Mouse (Mus musculus) embryonic facial prominence, embryonic 11.5 days (tissue): ENCODE results near the gene Mettl23. TPM values are rescaled to one million over a fixed set of nuclear protein-coding genes. Genes with fewer than 3 reads are reported as not detected.
A peak's percentile ranks its signal among the peaks of the same experiment; 100 is the strongest.

Experiments
- ATAC-seq: fragments of 200-750 bp; cut with Nextera tagmentation; replicated peaks from 2 replicates; pipeline ENCODE4 v1.8.0; 2017; ENCODE audit warnings: low read depth; ENCODE audit not compliant: insufficient number of reproducible peaks, low FRiP score, low TSS enrichment
- DNase-seq: peaks from one replicate; pipeline ENCODE4 v3.0.0-alpha.2; 2015; ENCODE audit warnings: low spot score
- H3K27ac ChIP-seq: fragments of 300-500 bp; sonication (generic); replicated peaks from 2 replicates; pipeline ENCODE4 v1.5.1; 2014; ENCODE audit warnings: mild to moderate bottlenecking, low read depth, low read length, control low read depth
- H3K27me3 ChIP-seq: fragments of 300-500 bp; sonication (generic); 2 replicates; pipeline ENCODE4 v1.6.1; 2014; ENCODE audit warnings: mild to moderate bottlenecking, low read length, moderate library complexity, mixed read lengths; ENCODE audit not compliant: control insufficient read depth, insufficient read depth
- H3K36me3 ChIP-seq: fragments of 300-500 bp; sonication (generic); replicated peaks from 2 replicates; pipeline ENCODE4 v1.6.1; 2014; ENCODE audit warnings: low read depth, mild to moderate bottlenecking, low read length, moderate library complexity, mixed read lengths; ENCODE audit not compliant: control insufficient read depth, insufficient read depth
- H3K4me1 ChIP-seq: fragments of 300-500 bp; sonication (generic); 2 replicates; pipeline ENCODE4 v1.6.1; 2014; ENCODE audit warnings: low read length, mixed read lengths; ENCODE audit not compliant: control insufficient read depth, insufficient read depth
- H3K4me2 ChIP-seq: fragments of 300-500 bp; sonication (generic); 2 replicates; pipeline ENCODE4 v1.6.1; 2014; ENCODE audit warnings: low read depth, mild to moderate bottlenecking, control low read depth, low read length, moderate library complexity
- H3K4me3 ChIP-seq: fragments of 300-500 bp; sonication (generic); 2 replicates; pipeline ENCODE4 v1.5.1; 2014; ENCODE audit warnings: low read depth, low read length, control low read depth
- H3K9ac ChIP-seq: fragments of 300-500 bp; sonication (generic); replicated peaks from 2 replicates; pipeline ENCODE4 v1.6.1; 2014; ENCODE audit warnings: mild to moderate bottlenecking, control low read depth, low read length
- H3K9me3 ChIP-seq: fragments of 300-500 bp; sonication (generic); replicated peaks from 2 replicates; pipeline ENCODE4 v1.6.1; 2016; ENCODE audit warnings: mild to moderate bottlenecking, low read length, inconsistent platforms, mixed read lengths; ENCODE audit not compliant: control insufficient read depth
- WGBS: fragments of 180-500 bp; shearing (Covaris S2); extraction: QIAGEN DNeasy Blood & Tissue Kit; methylation state at CpG from one replicate; pipeline ENCODE4 v1.1.7; 2014; 5-methylcytosine and 5-hydroxymethylcytosine counted together
- polyA plus RNA-seq: library from polyadenylated mRNA; unstranded; fragments of >200 nt; fragmentation: Nextera tagmentation; extraction: Ambion mirVana; gene quantifications from 2 replicates; pipeline ENCODE4 v1.2.1, GENCODE M21; 2014

The Mettl23 gene
- polyA plus RNA-seq, 1 experiment from 2014 or later: 67.0 TPM

DNA sequence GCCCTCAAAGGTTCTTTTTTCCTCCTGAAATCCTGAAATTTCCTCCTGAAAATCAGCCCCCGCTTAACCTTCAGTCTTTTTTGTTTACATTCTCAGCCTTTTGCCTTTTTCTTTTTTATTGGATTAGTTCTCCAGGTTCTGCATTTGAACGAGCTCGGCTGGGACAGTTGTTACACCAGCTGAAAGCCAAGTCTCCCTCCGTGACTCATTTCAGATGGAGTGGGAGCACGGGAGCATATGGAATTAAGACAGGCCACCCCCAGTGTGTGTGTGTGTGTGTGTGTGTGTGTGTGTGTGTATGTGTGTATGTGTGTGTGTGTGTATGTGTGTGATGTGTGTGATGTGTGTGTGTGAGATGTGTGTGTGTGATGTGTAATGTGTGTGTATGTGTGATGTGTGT, 38.4 kb downstream of the Mettl23 start:
- Histone ChIP-seq H3K27me3 (no peaks in the 10 kb centered on the region), H3K9me3 (no peaks in the 10 kb centered on the region), H3K36me3 (no peaks in the 10 kb centered on the region), H3K4me3 (no peak overlapping the region), H3K27ac (no peak overlapping the region), H3K4me1 (no peaks in the 10 kb centered on the region), H3K4me2 (no peak overlapping the region), H3K9ac (no peak overlapping the region)
- DNase-seq (no peak), ATAC-seq (no peak)
- WGBS: 66% methylated on average over 5 of the region's 5 CpGs

DNA sequence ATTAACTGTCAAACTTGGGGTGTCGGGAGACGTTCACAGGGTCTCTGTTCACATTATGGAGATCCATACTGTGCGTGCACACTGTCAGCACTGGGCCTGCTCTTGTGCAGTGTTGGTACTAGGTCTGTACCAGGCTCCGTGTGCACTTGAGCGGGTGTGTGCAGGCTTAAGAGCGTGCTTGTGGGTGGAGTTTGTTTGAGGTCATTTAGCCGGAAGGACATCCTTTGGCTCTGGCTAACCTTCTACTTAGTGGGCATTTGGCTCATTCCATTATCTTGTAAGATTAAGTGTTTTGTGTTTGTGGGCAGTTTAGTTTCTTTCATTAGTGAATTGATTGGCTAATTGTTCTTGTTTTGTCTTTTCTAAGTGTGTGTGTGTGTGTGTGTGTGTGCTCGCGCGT, 39.4 kb downstream of the Mettl23 start:
- no peaks in the 10 kb centered on the region for H3K4me1 ChIP-seq
- 85% methylated on average over 10 of the region's 10 CpGs for WGBS
- no peak overlapping the region for H3K27ac ChIP-seq
- no peak overlapping the region for H3K9ac ChIP-seq
- H3K36me3 ChIP-seq: no peaks in the 10 kb centered on the region
- no peak for ATAC-seq
- H3K4me3 ChIP-seq: no peak overlapping the region
- H3K27me3 ChIP-seq: no peaks in the 10 kb centered on the region
- no peak for DNase-seq
- H3K4me2 ChIP-seq: no peak overlapping the region
- no peaks in the 10 kb centered on the region for H3K9me3 ChIP-seq

DNA sequence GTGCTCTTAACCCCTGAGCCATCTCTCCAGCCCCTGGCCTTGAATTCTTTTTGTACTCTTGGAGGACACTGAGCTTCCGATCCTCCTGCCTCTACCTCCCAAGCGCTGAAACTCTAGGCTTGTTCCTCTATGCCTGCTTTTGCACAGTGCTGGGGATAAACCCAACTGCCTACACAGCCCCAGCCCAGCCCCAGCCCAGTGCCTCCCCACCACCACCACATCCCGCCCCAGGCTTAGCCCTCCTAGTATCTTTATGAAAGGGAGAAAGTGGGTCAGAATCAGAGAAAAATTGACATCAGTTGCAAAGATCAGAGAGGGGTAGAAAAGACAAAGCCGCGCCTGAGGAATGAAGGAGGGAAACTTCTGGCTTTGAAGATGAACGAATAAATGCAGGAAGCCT, 41.0 kb downstream of the Mettl23 start:
- no peaks in the 10 kb centered on the region for H3K9me3 ChIP-seq
- WGBS: 86% methylated on average over 6 of the region's 6 CpGs
- no peak for ATAC-seq
- no peak overlapping the region for H3K9ac ChIP-seq
- H3K4me3 ChIP-seq: no peak overlapping the region
- H3K4me1 ChIP-seq: no peaks in the 10 kb centered on the region
- no peak for DNase-seq
- H3K27me3 ChIP-seq: no peaks in the 10 kb centered on the region
- no peak overlapping the region for H3K4me2 ChIP-seq
- no peaks in the 10 kb centered on the region for H3K36me3 ChIP-seq
- H3K27ac ChIP-seq: no peak overlapping the region

DNA sequence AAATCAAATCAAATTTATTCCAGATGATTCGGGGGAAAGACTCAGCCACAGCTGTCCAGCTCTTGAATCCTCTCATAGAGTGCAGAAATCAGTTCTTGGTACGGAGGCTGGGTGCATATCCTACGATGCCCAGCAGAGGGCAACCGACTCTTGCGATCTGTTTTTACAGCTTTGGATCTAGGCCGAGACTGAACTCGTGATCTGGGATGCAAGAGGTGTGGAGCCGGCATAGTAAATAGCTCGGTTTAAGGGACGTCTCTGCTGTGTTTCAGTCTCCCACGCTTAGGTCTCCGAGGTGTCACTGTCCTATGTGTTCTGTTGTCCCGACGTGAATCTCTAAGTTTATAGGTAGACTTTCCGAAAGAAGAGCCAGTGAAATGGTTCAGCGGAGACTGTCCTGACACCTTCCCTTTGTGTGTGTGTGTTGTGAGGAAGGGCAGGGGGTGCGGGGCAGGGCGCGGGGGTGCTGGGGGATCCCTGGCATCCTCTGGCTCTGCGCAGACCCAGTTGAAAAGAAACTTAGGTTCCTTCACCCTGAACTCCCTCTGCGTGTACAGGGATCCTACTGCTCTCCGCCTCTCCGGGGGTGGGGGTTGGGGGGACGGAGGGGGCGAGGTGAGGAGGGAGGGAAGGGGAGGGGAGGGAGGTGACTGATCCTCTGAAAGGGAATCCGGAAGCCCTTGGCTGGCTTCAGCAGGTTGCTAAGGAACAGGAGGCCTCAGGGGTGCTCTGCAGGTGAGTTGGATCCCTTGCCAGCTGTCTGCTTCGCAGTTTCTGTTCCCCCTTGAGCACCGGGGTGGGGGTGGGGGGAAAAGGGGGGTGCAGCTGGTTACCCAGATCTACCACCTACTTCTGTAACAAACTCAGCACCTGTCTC, 42.4 kb downstream of the Mettl23 start:
- ATAC-seq (peak; percentile 46), DNase-seq (peak; percentile 95)
- WGBS: 2% methylated on average over 28 of the region's 28 CpGs
- H3K27ac ChIP-seq: no peak overlapping the region
- H3K9me3 ChIP-seq: no peaks in the 10 kb centered on the region
- H3K36me3 ChIP-seq: no peaks in the 10 kb centered on the region
- peak overlapping the region; percentile 29 for H3K4me2 ChIP-seq
- H3K4me1 ChIP-seq: no peaks in the 10 kb centered on the region
- peak overlapping the region; percentile 9; the same call in 1 of the 2 replicates for H3K4me3 ChIP-seq
- H3K9ac ChIP-seq: no peak overlapping the region
- H3K27me3 ChIP-seq: no peaks in the 10 kb centered on the region

DNA sequence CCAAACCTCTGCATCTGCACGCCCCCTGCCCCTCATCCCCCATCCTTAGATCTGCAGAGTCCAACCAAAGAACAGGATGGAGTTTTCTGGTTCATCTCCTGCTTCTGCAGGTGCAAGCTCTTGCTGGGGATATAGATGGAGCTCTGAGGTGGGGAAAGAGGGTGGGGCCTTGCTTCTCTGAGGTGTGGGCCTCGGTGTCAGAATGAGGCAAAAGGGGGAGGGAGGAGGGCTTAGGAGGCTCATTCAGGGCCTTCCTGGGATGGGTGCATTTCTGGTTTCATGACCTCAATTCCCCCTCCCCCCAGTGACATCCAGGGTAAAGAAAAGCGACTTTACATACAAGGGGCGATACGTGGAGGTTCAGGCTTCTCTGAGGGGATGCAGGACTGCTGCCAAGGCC, 44.1 kb downstream of the Mettl23 start:
- WGBS: 60% methylated on average over 5 of the region's 5 CpGs
- H3K27ac ChIP-seq: no peak overlapping the region
- no peaks in the 10 kb centered on the region for H3K4me1 ChIP-seq
- no peaks in the 10 kb centered on the region for H3K27me3 ChIP-seq
- DNase-seq (no peak), ATAC-seq (no peak)
- no peak overlapping the region for H3K4me3 ChIP-seq
- H3K9me3 ChIP-seq: no peaks in the 10 kb centered on the region
- no peaks in the 10 kb centered on the region for H3K36me3 ChIP-seq
- no peak overlapping the region for H3K9ac ChIP-seq
- no peak overlapping the region for H3K4me2 ChIP-seq

DNA sequence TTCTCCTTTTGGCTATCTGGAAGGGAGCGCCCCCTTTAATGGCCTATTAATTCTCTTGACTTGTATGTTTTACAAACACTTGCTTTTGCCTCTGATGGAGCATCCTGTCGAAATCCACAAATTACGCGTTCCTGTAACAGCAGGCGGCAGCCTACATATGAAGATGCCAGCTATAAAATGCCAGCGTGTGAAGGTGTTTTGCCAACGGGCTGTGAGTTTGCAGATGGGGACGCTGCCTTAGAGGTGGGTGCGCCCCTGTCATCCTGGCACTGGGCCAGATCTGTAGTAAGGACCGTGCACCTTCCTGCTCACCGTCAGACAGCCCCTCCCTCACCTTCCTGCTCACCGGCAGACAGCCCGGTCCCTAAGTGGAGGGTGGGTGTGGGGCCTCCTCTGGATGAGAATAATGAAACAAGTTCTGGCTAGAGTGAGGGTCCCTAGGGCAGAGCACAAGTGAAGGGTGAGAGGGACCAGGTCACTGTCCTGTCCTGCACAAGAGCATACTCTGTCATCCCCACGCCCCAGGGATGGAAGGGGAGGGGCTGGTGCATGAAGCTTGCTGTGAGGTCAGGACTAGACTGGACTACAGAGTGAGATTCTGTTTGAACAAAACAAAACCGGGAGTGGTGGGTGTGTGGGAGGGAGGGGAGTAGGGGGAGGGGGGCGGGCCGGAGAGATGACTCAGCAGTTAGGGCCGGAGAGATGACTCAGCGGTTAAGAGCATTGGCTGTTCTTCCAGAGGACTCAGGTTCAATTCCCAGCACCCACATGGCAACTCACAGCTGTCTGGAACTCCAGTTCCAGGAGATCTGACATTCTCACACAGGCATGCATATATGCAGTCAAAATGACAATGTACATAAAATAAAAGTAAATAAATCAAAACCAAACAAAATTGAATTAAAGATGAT, 50.7 kb downstream of the Mettl23 start:
- no peak overlapping the region for H3K27ac ChIP-seq
- no peak overlapping the region for H3K4me3 ChIP-seq
- no peaks in the 10 kb centered on the region for H3K4me1 ChIP-seq
- ATAC-seq (no peak), DNase-seq (no peak)
- H3K9ac ChIP-seq: no peak overlapping the region; the same call in 1 of the 2 replicates
- H3K36me3 ChIP-seq: no peaks in the 10 kb centered on the region
- no peaks in the 10 kb centered on the region for H3K9me3 ChIP-seq
- no peaks in the 10 kb centered on the region for H3K27me3 ChIP-seq
- H3K4me2 ChIP-seq: no peak overlapping the region
- 75% methylated on average over 19 of the region's 19 CpGs for WGBS

DNA sequence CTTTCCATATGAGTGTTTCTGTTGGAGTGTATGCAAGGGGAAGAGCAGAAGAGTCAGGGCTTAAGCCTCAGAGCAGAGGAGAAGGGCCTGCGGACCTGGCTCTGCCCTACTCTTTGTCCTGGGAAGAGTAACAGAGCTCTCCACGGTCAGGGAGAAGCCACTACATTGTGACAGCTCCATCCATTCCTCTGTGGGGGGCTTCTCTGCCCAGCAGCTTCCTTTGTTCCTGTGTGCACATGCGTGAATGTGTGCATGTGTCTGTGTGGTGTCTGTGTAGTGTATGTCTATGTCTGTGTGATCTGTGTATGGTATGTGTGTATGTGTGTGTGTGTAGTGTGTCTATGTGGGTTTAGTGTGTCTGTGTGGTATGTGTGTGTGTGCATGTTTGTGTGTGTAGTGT, 52.3 kb downstream of the Mettl23 start:
- DNase-seq (no peak), ATAC-seq (no peak)
- H3K36me3 ChIP-seq: no peaks in the 10 kb centered on the region
- H3K27me3 ChIP-seq: no peaks in the 10 kb centered on the region
- no peak overlapping the region for H3K9ac ChIP-seq
- no peak overlapping the region for H3K4me2 ChIP-seq
- no peaks in the 10 kb centered on the region for H3K4me1 ChIP-seq
- WGBS: 78% methylated on average over 3 of the region's 3 CpGs
- H3K27ac ChIP-seq: no peak overlapping the region
- no peak overlapping the region for H3K4me3 ChIP-seq
- H3K9me3 ChIP-seq: no peaks in the 10 kb centered on the region

DNA sequence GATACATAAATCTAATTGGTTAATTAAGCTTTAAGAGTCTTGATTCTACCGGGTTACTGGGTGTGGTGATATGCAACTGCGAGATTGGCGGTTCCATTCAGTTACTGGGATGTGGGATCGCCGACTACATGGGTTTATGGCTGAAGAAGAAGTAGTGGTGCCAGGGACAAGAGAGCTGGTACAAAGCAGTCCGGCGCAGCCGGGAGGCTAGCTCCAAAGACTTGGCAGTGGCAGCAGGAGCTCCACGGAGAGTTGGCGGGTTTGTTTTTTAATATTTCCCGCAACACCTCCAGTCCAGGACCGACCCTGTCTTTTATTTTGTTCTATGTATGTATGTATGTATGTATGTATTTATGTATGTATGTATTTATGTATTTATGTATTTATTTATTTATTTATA, 56.2 kb downstream of the Mettl23 start:
- Histone ChIP-seq H3K4me2 (no peak overlapping the region), H3K27ac (no peak overlapping the region), H3K4me1 (no peaks in the 10 kb centered on the region), H3K9me3 (no peaks in the 10 kb centered on the region), H3K9ac (no peak overlapping the region), H3K4me3 (no peak overlapping the region), H3K27me3 (no peaks in the 10 kb centered on the region), H3K36me3 (no peaks in the 10 kb centered on the region)
- DNase-seq: no peak
- no peak for ATAC-seq
- 93% methylated on average over 12 of the region's 12 CpGs for WGBS
